Mouse (Mus musculus) cerebellum, adult 2 months (tissue): ENCODE data around the gene Cdc42ep4.

Source experiments
- CTCF ChIP-seq: fragments of 200-500 bp; IDR thresholded peaks from 2 replicates; pipeline ENCODE4 v1.5.1; 2011; ENCODE audit warnings: low read depth, mild to moderate bottlenecking, control low read depth, low read length, moderate library complexity, borderline replicate concordance; ENCODE audit not compliant: insufficient read depth
- POLR2A ChIP-seq: fragments of 200-500 bp; IDR thresholded peaks from 2 replicates; pipeline ENCODE4 v1.6.1; 2011; ENCODE audit warnings: low read length, control low read depth, borderline replicate concordance; ENCODE audit not compliant: insufficient read depth

- TF ChIP-seq CTCF: no peak
- TF ChIP-seq POLR2A: no peak
Measured at GRCm38 (mm10) chr11:113737912-113738311, 13.8 kb downstream of the Cdc42ep4 start.
